Mouse (Mus musculus): ENCODE measurements around the gene Olfr108.

Olfr108 gene

DNA sequence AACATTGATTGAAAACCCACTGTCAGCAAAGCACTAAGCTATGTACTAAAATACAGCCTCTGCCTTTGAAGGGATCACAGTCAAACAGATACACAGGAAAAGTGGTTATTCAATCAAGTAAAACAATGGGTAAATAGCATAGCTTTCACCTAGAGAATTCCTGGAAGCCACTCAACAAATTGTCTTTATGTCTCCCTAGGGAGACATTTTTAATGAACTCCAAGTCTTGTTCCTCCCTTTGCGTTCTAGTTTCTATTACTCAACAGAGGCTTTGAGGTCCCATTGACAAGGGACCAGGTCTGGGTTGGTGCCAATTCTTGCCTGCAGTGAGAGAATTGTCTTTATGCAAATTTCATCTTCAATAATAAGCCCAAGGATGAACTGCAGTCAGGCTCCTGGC lies at the start of gene Olfr108:
TSS of gene Olfr108 (plus strand) at position 301 of the 400 bp plus-strand sequence.
- no peak for DNase-seq (ENCODE audit: low read depth)

DNA sequence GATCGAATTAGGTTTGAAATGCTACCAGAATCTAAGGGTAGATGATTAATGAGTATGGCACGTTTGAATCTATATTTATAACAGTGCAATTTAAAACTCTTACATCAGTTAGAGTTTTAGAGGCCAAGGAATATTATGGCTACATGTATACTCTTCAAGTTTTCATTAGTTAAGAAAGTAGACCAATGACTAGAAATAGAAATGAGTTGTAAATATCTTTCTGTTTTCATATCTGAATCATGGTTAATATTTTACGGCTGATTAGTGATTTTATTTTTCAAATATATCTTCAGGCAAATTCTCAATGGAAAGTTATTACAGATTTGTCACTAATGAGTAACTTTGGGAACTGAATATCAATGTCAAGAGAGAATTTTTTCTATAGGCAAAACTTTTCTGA lies 46.4 kb upstream of the Olfr108 start, which contains the start of gene Olfr107:
TSS of gene Olfr107 (plus strand) at position 301 of the 400 bp plus-strand sequence.
- no peak for DNase-seq (ENCODE audit: low read depth)

DNA sequence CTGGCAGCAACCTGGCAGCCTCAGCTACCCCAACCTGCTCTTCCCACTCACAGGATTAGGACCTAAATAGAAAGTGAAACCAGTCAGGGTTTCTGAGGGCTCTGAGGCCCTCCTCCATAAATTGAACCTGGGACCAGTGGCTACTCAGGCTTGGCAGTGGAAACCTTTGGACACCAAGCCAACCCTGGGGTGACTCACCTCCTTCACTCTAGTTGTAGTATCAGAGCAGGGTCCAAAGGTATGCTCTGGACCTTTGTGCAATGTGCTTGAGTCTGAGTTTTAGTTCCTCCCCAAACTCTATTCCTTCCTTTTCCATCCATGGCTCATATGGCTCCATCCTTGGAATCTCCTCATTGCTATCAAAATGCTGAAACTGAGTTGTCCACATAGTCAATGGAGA lies 31.9 kb upstream of the Olfr108 start:
- no peak for DNase-seq (ENCODE audit: low read depth)

DNA sequence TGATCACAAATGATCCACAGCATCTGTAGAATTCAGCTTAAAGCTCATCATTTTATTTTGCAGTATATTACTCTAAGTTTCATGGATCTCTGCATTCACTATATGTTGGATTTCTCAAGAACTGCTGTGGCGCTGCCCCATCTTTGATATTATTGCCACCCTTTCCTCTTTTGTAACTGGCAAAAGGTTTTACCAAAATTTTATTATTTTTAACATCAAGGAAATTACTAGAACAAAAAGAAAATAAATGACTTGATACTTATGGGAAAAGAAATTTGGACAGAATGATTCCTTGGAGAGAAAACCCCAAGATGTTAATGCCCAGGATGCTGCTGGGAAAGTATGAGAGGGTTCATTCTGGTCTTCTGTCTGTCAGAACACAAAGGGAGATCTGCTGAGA lies 13.3 kb downstream of the Olfr108 start, which contains the start of gene Olfr109:
TSS of gene Olfr109 (plus strand) at position 301 of the 400 bp plus-strand sequence.
- no peak for DNase-seq (ENCODE audit: low read depth)

DNA sequence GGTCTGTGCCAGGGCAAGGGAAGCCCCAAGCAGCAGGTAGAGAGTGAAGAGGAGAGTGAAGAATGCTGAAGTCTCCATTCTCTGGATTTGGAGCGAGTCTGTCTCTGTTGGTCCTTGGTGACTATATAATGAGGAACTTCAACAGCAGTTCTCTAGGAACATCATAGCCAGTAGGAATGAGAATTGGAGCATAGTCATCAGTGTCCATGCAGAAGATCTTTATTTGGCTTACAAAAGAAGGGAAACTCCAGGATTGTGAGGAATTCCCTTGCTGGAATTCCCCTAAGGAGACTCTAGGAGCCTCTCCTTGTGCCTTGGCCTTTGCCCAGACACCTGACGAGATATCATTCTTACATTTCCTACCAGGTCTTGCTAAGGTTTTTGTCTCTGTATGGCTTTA lies 38.2 kb downstream of the Olfr108 start, which contains the start of gene H2-M2:
TSS of gene H2-M2 (minus strand) at position 101 of the 400 bp plus-strand sequence.
- no peak for DNase-seq (ENCODE audit: low read depth)

DNA sequence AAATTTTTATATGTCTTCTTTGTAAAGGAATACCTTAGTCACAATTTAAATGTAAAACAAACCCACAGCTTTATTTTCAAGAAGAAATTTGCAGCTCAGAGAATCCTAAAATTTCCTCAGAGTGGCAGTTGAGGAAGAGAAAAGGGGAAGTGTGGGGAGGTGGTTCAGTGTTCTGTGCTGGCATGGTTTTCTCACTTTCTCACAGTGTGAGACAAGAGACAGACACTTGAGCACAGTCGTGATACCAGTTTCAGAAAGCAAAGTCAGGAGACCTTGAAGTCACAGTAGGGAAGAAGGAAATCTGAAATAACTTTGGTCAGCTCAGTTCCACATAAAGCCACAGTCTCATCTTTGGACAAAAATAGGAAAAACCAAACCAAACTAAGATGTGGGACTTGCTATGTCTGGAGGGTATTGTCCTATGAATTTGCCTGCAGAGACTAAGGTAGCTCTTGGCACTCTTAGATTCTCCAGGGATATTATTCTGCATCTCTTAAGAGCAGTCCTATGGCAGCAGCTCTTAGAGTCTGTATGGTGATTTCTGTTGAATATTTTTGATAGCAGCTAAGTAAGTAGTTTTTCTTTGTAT lies 46.7 kb downstream of the Olfr108 start, which contains the start of gene Olfr110:
TSS of gene Olfr110 (plus strand) at position 539 of the 589 bp plus-strand sequence.
- DNase-seq (ENCODE audit: low read depth), result peak; percentile 7

All from c-Kit-positive CD71-negative TER-119-negative erythroid progenitor cells, embryonic 14.5 days (primary cell).